Mouse (Mus musculus): ENCODE measurements around the gene Pip4k2c. TPM values are rescaled to one million over a fixed set of nuclear protein-coding genes. Genes with fewer than 3 reads are reported as not detected.
"Not testable (repeated sequence)": the region's sequence is repeated elsewhere in the genome, so short reads cannot be mapped to it uniquely, and the experiment has no call there.

Pip4k2c gene
- polyA plus RNA-seq, 1 experiment from 2014 or later = 33.0 TPM

DNA sequence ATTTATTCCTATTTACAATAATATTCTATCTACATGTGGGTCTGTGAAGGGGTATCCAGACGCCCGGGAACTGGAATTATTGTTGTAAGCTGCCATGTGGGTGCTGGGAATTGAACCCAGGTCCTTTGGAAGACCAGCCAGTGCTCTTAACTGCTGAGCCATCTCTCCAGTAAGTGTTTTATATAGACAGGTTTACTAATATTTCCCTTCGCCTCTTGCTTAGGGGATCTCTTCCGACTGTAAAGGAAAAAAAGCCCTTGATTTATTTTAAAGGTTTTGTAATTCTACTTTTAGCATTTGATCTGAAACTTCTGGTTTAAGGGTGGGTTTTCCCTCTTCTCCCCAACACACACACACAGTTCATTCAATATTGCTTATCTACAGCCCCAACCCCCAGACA, 47.2 kb downstream of the Pip4k2c start:
- Histone ChIP-seq H3K4me3 (ENCODE audit: inconsistent target) (no peak overlapping the region), H3K79me2 (ENCODE audit: inconsistent target) (peaks cover 22% of the 10 kb centered on the region), H3K36me3 (ENCODE audit: inconsistent target) (no peaks in the 10 kb centered on the region), H3K27ac (peak overlapping the region; percentile 78)
- WGBS (ENCODE audit: missing documents) = 89% methylated on average over 4 of the region's 4 CpGs

DNA sequence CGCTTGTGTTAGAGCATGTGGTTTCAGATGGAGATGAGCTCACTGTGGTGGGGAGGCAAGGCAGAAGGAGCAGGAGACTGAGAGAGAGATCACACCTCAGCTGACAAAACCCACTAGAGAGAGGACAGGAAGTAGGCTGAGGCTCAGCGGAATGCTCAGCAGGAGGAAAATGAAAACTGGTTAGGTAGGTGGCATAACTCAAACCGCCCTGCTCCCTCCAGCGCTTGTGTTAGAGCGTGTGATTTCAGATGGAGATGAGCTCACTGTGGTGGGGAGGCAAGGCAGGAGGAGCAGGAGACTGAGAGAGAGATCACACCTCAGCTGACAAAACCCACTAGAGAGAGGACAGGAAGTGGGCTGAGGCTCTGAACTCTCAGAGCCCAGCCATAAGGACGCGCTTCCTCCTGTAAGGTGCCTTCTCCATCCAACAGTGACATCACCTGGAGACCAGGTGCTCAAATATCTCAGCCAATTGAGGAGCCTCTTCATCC, 48.6 kb downstream of the Pip4k2c start:
- not testable (repeated sequence) for H3K36me3 ChIP-seq (ENCODE audit: inconsistent target); H3K27ac ChIP-seq; H3K4me3 ChIP-seq (ENCODE audit: inconsistent target)
- H3K79me2 ChIP-seq (ENCODE audit: inconsistent target) = peaks cover 16% of the 10 kb centered on the region
- 35% methylated on average over 6 of the region's 7 CpGs for WGBS (ENCODE audit: missing documents)

DNA sequence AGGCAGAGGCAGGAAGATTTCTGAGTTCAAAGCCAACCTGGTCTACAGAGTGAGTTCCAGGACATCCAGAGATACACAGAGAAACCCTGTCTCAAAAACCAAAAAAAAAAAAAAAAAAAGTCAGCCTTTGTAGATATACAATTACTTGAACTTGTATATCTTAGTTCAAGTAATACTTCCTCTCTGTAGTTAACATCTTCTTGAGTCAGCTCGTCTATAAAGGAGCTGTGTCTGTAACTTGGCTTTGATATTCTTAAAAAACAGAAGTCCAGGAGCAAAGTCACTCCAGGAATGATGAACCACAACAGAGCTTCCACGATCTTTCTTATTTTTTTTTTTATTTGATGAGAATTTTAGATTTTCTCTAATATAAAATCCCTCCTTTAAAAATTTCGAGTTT, 50.7 kb downstream of the Pip4k2c start:
- no peak overlapping the region for H3K4me3 ChIP-seq (ENCODE audit: inconsistent target)
- no peak overlapping the region for H3K27ac ChIP-seq
- H3K36me3 ChIP-seq (ENCODE audit: inconsistent target) = no peaks in the 10 kb centered on the region
- 38% methylated on average over 3 of the region's 3 CpGs for WGBS (ENCODE audit: missing documents)
- no peaks in the 10 kb centered on the region for H3K79me2 ChIP-seq (ENCODE audit: inconsistent target)

DNA sequence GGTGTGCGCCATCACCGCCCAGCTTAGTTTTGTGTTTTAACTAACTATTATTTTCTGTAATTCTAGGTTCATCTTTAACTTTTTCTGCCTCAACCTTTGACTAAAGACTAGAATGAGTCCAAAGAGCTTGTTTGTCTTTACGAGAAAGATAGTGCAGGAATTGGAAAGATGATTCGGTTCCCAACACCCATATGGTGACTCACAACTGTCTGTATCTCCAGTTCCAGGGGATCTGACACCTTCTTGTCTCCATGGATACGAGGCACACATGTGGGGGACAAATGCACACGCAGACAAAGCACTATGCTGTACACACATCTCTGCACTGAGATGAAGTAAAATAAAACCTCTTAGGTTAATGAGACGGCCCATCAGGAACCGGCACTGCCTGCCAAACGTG, 51.3 kb downstream of the Pip4k2c start:
- Histone ChIP-seq H3K27ac (no peak overlapping the region), H3K4me3 (ENCODE audit: inconsistent target) (no peak overlapping the region), H3K36me3 (ENCODE audit: inconsistent target) (no peaks in the 10 kb centered on the region), H3K79me2 (ENCODE audit: inconsistent target) (no peaks in the 10 kb centered on the region)
- WGBS (ENCODE audit: missing documents) = 92% methylated on average over 9 of the region's 9 CpGs

DNA sequence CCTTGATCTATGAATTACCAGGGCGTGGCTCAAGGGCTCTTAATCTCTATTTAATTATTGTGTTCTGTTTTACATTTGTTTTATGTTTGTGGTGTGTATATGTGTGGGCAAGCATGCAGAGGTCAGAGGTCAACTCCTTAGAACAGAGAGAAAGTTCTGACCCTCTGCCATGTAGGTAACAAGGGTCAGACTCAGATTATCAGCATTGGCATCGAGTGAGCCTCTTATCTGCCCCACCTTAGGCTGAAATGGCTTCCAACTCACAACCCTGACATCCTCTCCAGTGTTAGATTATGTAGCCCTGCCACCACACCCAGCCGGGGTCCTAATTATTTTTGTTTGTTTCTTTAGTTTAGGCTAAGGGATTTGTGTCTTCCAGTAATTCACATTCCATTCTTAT, 52.9 kb downstream of the Pip4k2c start:
- Histone ChIP-seq H3K36me3 (ENCODE audit: inconsistent target) (no peaks in the 10 kb centered on the region), H3K4me3 (ENCODE audit: inconsistent target) (no peak overlapping the region), H3K79me2 (ENCODE audit: inconsistent target) (no peaks in the 10 kb centered on the region), H3K27ac (no peak overlapping the region)
- WGBS (ENCODE audit: missing documents) = 65% methylated on average over 3 of the region's 3 CpGs

DNA sequence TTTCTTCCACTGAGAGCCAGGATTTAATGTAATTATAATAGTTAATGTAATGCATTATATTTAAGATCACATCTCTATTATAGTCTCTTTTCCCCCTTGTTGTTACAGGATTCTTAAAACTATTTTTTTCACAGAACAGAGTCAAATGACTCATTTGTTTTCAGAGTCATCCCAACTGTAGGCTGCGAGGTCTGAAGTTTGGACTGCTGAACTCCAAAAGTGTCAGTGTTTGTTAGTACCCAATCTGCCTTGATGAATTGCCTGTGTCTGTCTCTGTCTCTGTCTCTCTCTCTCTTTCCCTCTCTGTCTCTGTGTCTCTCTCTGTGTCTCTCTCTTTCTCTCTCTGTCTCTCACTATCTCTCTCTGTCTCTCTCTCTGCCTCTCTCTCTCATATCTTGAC, 54.9 kb downstream of the Pip4k2c start:
- no peak overlapping the region for H3K4me3 ChIP-seq (ENCODE audit: inconsistent target)
- no peaks in the 10 kb centered on the region for H3K36me3 ChIP-seq (ENCODE audit: inconsistent target)
- H3K27ac ChIP-seq = no peak overlapping the region
- H3K79me2 ChIP-seq (ENCODE audit: inconsistent target) = no peaks in the 10 kb centered on the region
- WGBS (ENCODE audit: missing documents) = 90% methylated on average over 1 of the region's 1 CpGs

DNA sequence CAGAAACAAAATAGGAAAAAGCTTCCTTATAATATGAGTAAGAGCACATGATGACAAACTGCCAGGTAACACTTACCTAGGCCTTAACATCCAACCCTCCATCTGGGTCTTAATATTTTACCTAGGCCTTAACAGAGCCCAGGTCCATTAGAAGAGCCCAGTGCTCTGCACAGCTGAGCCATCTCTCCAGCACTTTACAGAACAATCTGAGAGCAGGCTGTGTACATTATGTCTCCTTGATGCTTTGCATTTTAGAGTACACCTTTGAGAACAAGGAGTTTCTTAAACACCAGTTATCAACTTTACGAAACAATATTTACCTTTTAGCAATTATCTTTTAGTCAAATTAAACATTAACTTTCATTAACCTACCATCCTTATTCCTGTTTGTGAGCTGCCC, 55.3 kb downstream of the Pip4k2c start:
- 95% methylated on average over 1 of the region's 1 CpGs for WGBS (ENCODE audit: missing documents)
- Histone ChIP-seq H3K27ac (no peak overlapping the region), H3K79me2 (ENCODE audit: inconsistent target) (no peaks in the 10 kb centered on the region), H3K36me3 (ENCODE audit: inconsistent target) (no peaks in the 10 kb centered on the region), H3K4me3 (ENCODE audit: inconsistent target) (no peak overlapping the region)

DNA sequence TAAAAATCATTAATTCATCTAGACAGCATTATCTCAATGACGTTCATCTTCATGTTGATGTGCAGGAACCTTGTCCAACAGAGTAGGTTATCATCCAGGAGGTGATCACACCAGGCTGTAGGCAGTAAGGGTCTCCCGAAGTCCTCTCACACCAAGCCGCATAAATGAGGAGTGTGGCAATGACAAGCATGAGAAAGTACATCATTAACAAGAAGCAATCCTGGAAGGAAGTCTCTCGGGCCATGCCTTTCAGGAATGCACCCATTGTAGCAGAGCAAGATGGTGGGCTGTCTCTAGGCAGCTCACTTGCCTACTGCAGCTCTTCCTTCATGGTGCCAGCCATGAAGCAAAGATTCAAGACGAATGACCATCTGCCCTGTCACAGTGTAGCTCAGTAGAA, 56.7 kb downstream of the Pip4k2c start:
- Histone ChIP-seq H3K4me3 (ENCODE audit: inconsistent target) (no peak overlapping the region), H3K27ac (no peak overlapping the region), H3K36me3 (ENCODE audit: inconsistent target) (no peaks in the 10 kb centered on the region), H3K79me2 (ENCODE audit: inconsistent target) (no peaks in the 10 kb centered on the region)
- 93% methylated on average over 5 of the region's 5 CpGs for WGBS (ENCODE audit: missing documents)

DNA sequence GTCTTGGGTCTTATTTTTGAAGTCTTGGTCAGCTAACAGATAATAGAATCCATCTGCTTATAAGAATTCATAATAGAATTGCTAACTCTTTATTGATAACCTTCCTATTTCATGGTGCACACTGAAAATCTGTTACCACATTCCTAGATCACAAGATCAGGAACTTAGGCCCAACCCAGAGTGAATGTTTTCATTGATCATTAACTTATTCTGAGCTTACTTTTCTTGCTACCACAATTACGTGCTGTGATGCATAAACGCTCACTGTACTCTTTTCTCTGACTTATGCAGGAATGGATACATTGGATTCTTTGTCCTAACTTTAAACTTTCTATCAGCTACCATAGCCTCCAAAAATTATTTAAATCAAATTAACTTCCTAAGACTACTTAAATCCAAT, 57.1 kb downstream of the Pip4k2c start:
- Histone ChIP-seq H3K79me2 (ENCODE audit: inconsistent target) (no peaks in the 10 kb centered on the region), H3K36me3 (ENCODE audit: inconsistent target) (no peaks in the 10 kb centered on the region), H3K4me3 (ENCODE audit: inconsistent target) (no peak overlapping the region), H3K27ac (no peak overlapping the region)
- 100% methylated on average over 2 of the region's 2 CpGs for WGBS (ENCODE audit: missing documents)

DNA sequence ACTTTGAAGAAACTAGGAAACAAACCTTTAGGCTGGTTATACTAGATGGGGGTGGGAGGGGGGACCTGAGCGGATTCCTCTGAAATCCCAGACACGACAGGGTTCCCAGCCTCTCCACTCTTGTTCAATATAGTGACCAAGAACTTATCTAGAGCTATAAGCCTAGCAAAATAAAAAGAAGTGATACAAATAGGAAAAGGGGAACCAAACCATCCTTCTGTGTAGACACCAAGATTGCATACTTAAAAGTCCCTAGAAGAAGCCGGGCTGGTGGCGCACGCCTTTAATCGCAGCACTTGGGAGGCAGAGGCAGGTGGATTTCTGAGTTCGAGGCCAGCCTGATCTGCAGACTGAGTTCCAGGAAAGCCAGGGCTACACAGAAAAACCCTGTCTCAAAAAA, 58.1 kb downstream of the Pip4k2c start:
- H3K79me2 ChIP-seq (ENCODE audit: inconsistent target) = no peaks in the 10 kb centered on the region
- WGBS (ENCODE audit: missing documents) = 93% methylated on average over 7 of the region's 7 CpGs
- no peak overlapping the region for H3K27ac ChIP-seq
- H3K4me3 ChIP-seq (ENCODE audit: inconsistent target) = no peak overlapping the region
- no peaks in the 10 kb centered on the region for H3K36me3 ChIP-seq (ENCODE audit: inconsistent target)

DNA sequence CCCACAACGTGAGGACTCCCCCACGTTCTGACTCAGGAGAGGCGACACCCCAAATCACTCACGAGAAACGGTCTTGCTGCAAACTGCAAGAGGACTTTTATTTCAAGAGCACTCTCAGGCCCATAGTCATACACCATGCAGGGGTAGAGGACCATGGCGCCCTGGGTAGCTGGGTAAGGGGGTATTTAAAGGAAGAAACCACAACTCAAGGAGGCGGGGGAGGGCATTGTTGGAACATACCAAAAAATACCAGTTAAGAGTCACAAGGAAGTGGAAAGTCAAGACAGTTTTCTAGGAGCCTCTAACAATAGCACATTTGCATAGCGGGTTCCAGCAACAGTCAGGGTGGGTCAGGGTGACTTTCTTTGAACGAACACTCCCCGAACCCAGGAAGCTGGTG, 58.8 kb downstream of the Pip4k2c start:
- WGBS (ENCODE audit: missing documents) = 95% methylated on average over 8 of the region's 10 CpGs

DNA sequence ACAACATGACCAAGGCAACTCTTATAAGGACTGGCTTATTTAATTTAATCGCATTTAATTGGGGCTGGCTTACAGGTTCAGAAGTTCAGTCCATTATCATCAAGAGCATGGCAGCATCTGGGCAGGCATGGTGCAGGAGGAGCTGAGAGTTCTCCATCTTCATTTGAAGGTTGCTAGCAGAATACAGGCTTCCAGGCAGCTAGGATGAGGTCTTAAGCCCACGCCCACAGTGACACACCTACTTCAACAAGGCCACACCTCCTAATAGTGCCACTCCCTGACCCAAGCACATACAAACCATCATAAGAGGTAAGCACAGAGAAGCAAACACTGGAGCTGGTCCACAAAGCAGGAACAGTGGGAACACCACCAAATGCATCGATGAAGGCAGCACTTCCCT, 60.2 kb downstream of the Pip4k2c start:
- WGBS (ENCODE audit: missing documents) = 93% methylated on average over 3 of the region's 3 CpGs
- not testable (repeated sequence) for H3K27ac ChIP-seq; H3K4me3 ChIP-seq (ENCODE audit: inconsistent target); H3K36me3 ChIP-seq (ENCODE audit: inconsistent target); H3K79me2 ChIP-seq (ENCODE audit: inconsistent target)

More for the DNA sequence above, 58.8 kb downstream of the Pip4k2c start:
- not testable (repeated sequence) for H3K4me3 ChIP-seq (ENCODE audit: inconsistent target); H3K79me2 ChIP-seq (ENCODE audit: inconsistent target); H3K36me3 ChIP-seq (ENCODE audit: inconsistent target); H3K27ac ChIP-seq

DNA sequence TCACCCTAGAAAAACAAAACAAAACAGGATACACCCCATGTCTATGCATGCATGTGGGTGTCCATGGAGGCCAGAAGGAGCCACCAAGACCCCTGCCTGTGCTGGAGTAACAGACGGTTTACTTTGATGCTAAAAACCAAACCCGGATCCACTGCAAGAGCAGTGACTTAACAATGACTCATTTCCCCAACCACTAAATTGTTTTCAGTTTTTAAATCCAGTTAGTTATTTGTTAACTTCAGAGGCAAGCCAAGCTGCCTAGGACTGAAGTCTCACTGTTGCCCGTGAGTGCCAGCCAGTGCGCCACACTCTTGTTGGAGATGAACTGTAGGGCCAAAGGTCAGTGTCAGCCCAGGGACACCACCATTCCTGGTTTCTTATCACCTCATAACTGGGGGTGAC, 60.9 kb downstream of the Pip4k2c start:
- peak overlapping the region; percentile 8; the same call in 1 of the 2 replicates for H3K27ac ChIP-seq
- WGBS (ENCODE audit: missing documents) = 27% methylated on average over 4 of the region's 4 CpGs

DNA sequence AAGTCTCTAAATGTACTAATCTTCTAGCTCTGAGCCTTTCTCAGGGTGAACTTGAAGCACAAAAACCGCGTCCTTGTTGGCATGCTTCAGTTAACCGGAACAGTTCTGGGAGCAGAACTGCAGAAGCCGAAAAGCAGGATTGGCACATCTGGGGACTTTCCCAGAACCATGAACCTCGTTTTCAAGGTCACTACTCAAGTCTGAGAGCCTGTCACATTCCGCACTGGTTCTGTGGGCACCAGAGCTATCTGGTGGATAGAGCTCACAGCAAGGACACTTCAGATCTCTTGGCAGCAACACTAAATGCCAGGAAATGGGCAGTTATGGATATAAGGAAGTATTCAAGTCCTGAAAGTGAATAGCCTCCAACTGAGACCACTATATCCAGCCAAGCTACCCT, 64.2 kb downstream of the Pip4k2c start:
- no peak overlapping the region for H3K4me3 ChIP-seq (ENCODE audit: inconsistent target)
- 84% methylated on average over 6 of the region's 6 CpGs for WGBS (ENCODE audit: missing documents)
- H3K79me2 ChIP-seq (ENCODE audit: inconsistent target) = no peaks in the 10 kb centered on the region
- H3K27ac ChIP-seq = no peak overlapping the region
- H3K36me3 ChIP-seq (ENCODE audit: inconsistent target) = no peaks in the 10 kb centered on the region

More for the DNA sequence above, 60.9 kb downstream of the Pip4k2c start:
- no peaks in the 10 kb centered on the region for H3K36me3 ChIP-seq (ENCODE audit: inconsistent target)
- no peak overlapping the region for H3K4me3 ChIP-seq (ENCODE audit: inconsistent target)
- no peaks in the 10 kb centered on the region for H3K79me2 ChIP-seq (ENCODE audit: inconsistent target)
